Mouse (Mus musculus) liver, postnatal 0 days (tissue): ENCODE results near the gene Otulin. TPM values are rescaled to one million over a fixed set of nuclear protein-coding genes. Genes with fewer than 3 reads are reported as not detected.

ENCODE experiments used
- ATAC-seq: fragments of 200-750 bp; cut with Nextera tagmentation; 2 replicates; pipeline ENCODE4 v1.8.0; 2017; ENCODE audit warnings: mild to moderate bottlenecking, moderate library complexity
- DNase-seq: peaks from one replicate; pipeline ENCODE4 v3.0.0-alpha.2; 2016
- H3K27ac ChIP-seq: fragments of 300-500 bp; sonication (generic); 2 replicates; pipeline ENCODE4 v1.5.1; 2014; ENCODE audit warnings: antibody characterized with exemption, moderate library complexity, mild to moderate bottlenecking, low read depth
- H3K27me3 ChIP-seq: fragments of 300-500 bp; sonication (generic); 2 replicates; pipeline ENCODE4 v1.6.1; 2014; ENCODE audit warnings: low read length, control low read depth, mixed read lengths; ENCODE audit not compliant: insufficient read depth
- H3K36me3 ChIP-seq: fragments of 300-500 bp; sonication (generic); replicated peaks from 2 replicates; pipeline ENCODE4 v1.6.1; 2014; ENCODE audit warnings: mild to moderate bottlenecking, control low read depth, low read length, moderate library complexity, mixed read lengths; ENCODE audit not compliant: insufficient read depth
- H3K4me1 ChIP-seq: fragments of 300-500 bp; sonication (generic); 2 replicates; pipeline ENCODE4 v1.6.1; 2014; ENCODE audit warnings: antibody characterized with exemption, mild to moderate bottlenecking, control low read depth; ENCODE audit not compliant: insufficient read depth
- H3K4me2 ChIP-seq: fragments of 300-500 bp; sonication (generic); 2 replicates; pipeline ENCODE4 v1.6.1; 2014; ENCODE audit warnings: low read depth, mild to moderate bottlenecking, low read length, moderate library complexity, mixed read lengths
- H3K4me3 ChIP-seq: fragments of 300-500 bp; sonication (generic); 2 replicates; pipeline ENCODE4 v1.5.1; 2014; ENCODE audit warnings: low read depth, low read length
- H3K9ac ChIP-seq: fragments of 300-500 bp; sonication (generic); replicated peaks from 2 replicates; pipeline ENCODE4 v1.6.1; 2014; ENCODE audit warnings: mild to moderate bottlenecking, moderate library complexity
- H3K9me3 ChIP-seq: fragments of 300-500 bp; sonication (generic); 2 replicates; pipeline ENCODE4 v1.6.1; 2016; ENCODE audit warnings: mild to moderate bottlenecking, control low read depth, low read length, mixed read lengths
- CTCF ChIP-seq: sonication (generic); IDR thresholded peaks from 2 replicates; pipeline ENCODE4 v1.5.1; 2016; ENCODE audit warnings: antibody characterized with exemption, low read depth
- EP300 ChIP-seq: IDR thresholded peaks from 2 replicates; pipeline ENCODE4 v1.6.1; 2016; ENCODE audit warnings: antibody characterized with exemption, low read depth, mild to moderate bottlenecking
- WGBS: fragments of 180-500 bp; shearing (Covaris S2); extraction: QIAGEN DNeasy Blood & Tissue Kit; methylation state at CpG from one replicate; pipeline ENCODE4 v1.1.7; 2014; ENCODE audit not compliant: insufficient replicate concordance; 5-methylcytosine and 5-hydroxymethylcytosine counted together
- polyA plus RNA-seq: library from polyadenylated mRNA; unstranded; fragments of >200 nt; fragmentation: Nextera tagmentation; extraction: Ambion mirVana; gene quantifications from 2 replicates; pipeline ENCODE4 v1.2.1, GENCODE M21; 2015

Otulin gene
- polyA plus RNA-seq, 1 experiment from 2014 or later: 20.8 TPM

DNA sequence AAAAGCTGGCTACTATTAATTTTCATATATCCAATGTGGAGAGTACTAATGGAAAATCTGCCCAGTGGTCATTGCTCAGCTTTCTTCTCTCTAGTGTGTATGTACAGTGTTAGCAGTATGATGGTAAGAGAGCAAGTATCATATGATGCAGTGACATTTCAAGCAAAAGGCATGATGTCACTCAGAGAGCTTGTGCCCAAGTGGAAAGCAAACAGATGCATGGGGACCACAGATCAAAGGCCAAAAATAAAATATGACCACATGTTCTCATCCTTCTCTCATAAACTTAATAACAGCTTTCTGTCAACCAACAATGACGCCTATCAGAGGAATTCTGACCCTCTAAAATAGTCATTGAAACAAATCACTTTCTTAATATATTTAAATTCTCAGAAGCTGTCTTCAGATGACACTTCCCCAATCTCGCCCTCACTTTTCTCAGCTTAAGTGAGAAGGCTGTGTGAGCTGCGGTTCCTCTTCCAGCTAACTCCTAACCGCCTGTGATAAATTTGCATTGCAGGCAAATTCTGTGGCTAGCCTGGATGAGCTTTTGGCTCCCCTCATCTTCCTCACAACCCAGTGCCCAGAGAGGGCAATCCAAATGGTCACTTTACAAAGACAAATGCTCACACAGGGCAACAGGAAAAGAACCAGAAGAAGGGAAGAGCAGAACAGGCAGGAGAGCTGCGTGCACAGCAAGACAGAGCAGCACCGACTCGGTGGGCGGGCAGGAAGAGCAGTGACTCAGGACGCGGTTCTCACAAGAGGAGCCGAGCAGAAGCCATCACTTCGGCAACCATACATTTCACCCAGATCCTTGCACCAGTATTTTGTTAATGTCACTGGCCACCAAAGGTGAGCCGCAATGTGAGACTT is 5.2 kb downstream of the Otulin start:
- Histone ChIP-seq H3K36me3 (peaks cover 19% of the 10 kb centered on the region), H3K4me1 (peaks cover 47% of the 10 kb centered on the region), H3K27me3 (no peaks in the 10 kb centered on the region), H3K9ac (no peak overlapping the region), H3K27ac (peak overlapping the region; percentile 45), H3K9me3 (no peaks in the 10 kb centered on the region), H3K4me2 (peak overlapping the region; percentile 37), H3K4me3 (no peak overlapping the region)
- 39% methylated on average over 13 of the region's 13 CpGs for WGBS
- TF ChIP-seq CTCF (no peak), EP300 (no peak)
- DNase-seq: no peak
- no peak for ATAC-seq

DNA sequence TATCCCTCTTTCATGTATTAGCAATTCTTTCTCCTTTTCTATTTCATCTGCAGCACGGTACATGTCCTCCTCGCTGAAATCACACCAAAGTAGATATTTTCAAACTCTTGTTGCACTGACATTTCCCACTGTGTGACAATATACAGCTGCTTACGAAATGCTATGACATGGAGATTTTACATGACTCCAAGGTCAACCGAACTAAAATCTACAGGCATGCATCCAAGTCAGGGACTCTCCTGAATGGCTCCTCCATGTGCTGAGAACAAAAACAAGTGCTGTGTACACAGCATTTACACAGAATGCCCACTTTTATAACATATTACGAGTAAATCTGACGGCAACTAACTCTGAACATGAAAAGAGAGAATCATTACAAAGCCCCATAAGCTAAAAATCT is 7.2 kb downstream of the Otulin start:
- no peak overlapping the region for H3K4me3 ChIP-seq
- H3K27me3 ChIP-seq: no peaks in the 10 kb centered on the region
- no peak overlapping the region for H3K9ac ChIP-seq
- H3K9me3 ChIP-seq: no peaks in the 10 kb centered on the region
- no peak for DNase-seq
- TF ChIP-seq EP300 (no peak), CTCF (no peak)
- WGBS: 74% methylated on average over 6 of the region's 6 CpGs
- no peak overlapping the region for H3K4me2 ChIP-seq
- H3K4me1 ChIP-seq: peaks cover 45% of the 10 kb centered on the region
- ATAC-seq: no peak
- no peak overlapping the region for H3K27ac ChIP-seq
- H3K36me3 ChIP-seq: peaks cover 28% of the 10 kb centered on the region

DNA sequence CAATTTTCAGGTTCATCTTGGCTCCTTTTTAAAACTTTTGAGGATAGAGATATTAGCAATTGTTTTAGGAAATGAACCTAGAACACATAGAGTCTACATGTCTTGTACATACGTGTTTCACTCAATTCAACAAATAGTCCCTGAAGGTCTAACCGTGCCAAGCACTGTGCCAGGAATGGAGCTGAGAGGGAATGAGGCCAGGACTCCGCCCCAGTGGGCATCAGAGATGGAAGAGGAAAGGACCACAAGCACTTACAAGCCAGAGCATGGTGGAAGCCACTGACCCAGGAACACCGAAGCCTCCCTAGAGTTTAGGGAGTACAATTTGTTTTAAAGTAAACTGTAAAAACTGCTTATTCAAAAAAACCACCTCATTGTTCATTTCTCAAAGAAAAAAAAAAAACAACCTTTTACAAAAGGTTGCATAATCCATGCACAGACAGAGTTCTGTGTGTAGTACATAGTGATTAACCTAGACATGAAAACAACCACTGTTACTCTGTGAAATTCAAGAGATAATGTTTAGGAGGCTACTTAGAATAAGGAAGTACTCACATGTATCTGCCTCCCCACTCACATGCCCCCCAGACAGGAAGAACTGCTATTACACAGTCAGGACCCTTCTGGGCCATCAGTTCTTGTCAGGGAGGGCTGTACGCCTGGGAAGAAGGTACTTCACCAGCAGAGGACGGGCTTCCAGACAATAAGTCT is 9.9 kb downstream of the Otulin start:
- TF ChIP-seq EP300 (no peak), CTCF (peak; percentile 27)
- Histone ChIP-seq H3K4me1 (peaks cover 25% of the 10 kb centered on the region), H3K27me3 (no peaks in the 10 kb centered on the region), H3K4me2 (no peak overlapping the region), H3K9me3 (no peaks in the 10 kb centered on the region), H3K27ac (peak overlapping the region; percentile 65), H3K36me3 (peaks cover 39% of the 10 kb centered on the region), H3K4me3 (no peak overlapping the region), H3K9ac (no peak overlapping the region)
- ATAC-seq: no peak
- no peak for DNase-seq
- WGBS: 76% methylated on average over 6 of the region's 6 CpGs

DNA sequence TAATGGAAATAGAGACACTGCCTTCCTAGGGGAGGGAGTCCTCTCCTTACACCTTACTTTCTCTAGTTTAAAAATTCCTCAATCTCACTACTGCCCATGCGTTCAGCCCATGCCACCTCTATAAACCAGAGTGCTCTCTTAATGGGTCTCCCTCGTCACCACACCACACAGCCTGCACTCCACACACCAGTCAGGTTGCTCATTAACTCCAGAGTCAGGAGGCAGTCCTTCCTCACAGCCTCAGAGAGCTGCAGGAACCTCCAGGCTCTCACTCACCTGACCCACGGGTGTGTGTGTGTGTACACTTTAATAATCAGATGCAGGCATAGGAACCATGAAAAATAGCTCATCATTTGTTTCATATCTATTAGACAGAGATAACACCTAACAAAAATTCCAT is 10.8 kb downstream of the Otulin start:
- Histone ChIP-seq H3K9me3 (no peaks in the 10 kb centered on the region), H3K9ac (no peak overlapping the region), H3K4me3 (no peak overlapping the region), H3K36me3 (peaks cover 46% of the 10 kb centered on the region), H3K4me2 (no peak overlapping the region), H3K4me1 (peaks cover 20% of the 10 kb centered on the region), H3K27me3 (no peaks in the 10 kb centered on the region), H3K27ac (no peak overlapping the region)
- ATAC-seq (peak; percentile 64), DNase-seq (no peak)
- TF ChIP-seq CTCF (no peak), EP300 (no peak)
- WGBS: 62% methylated on average over 3 of the region's 3 CpGs

DNA sequence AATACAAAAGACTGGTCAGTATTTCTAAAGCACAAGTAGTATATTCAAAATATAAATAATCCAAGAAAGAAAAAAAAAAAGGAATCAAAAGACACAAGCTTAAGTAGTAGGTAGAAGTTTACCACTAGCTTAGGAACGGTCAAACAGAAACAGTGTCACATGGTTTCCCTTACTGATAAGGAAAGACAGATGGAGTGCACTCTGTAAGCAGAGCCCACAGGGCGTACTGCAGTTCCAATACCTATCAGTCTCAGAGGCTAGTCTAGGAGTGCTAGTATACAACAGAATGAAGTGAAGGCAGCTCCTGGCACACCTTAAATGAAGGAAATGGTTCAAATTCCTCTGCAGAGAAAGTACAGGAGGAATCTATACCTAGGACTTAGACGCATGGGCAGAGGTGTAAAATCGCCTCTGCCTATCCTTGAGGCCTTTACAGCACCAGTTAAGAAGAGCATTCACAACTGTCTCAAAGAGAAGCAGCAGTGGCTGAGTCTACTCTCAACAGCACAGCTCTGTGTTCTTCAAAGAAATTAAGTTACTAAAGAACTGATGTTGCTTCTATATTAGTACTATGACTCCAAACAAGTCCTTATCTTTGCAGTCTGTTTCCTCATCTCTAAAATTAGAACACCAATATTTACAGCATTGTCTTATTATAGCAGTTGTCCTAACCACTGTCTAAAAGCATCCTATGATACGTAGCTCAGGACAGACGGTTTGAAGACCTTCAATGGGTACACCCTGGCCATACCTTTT is 11.5 kb downstream of the Otulin start:
- no peak; the same call in 1 of the 2 replicates for TF ChIP-seq EP300
- no peak for TF ChIP-seq CTCF
- no peak overlapping the region for H3K27ac ChIP-seq
- no peak for DNase-seq
- WGBS: 47% methylated on average over 6 of the region's 6 CpGs
- H3K27me3 ChIP-seq: no peaks in the 10 kb centered on the region
- H3K4me3 ChIP-seq: no peak overlapping the region
- peak; percentile 64; the same call in 1 of the 2 replicates for ATAC-seq
- no peak overlapping the region for H3K4me2 ChIP-seq
- H3K36me3 ChIP-seq: peaks cover 50% of the 10 kb centered on the region
- peaks cover 13% of the 10 kb centered on the region for H3K4me1 ChIP-seq
- no peak overlapping the region for H3K9ac ChIP-seq
- H3K9me3 ChIP-seq: no peaks in the 10 kb centered on the region

DNA sequence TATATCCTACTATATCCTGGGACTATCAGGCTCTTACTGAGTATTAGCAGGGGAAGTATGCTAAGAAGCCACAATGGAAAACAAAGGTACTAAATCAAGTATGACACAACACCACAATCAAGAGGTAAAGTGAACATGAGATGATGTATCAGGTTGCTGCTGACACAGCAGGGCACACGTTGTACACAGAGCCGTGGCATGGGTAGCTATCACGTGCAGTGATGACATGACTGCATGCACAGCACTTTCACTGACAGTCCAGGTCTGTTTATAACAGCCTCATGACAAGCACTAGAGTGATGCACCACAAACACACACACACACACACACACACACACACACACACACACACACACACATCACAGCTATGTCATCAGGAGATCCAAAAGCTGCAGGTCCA is 13.3 kb downstream of the Otulin start:
- ATAC-seq (no peak), DNase-seq (no peak)
- H3K4me3 ChIP-seq: no peak overlapping the region
- H3K27me3 ChIP-seq: no peaks in the 10 kb centered on the region
- H3K27ac ChIP-seq: no peak overlapping the region
- H3K36me3 ChIP-seq: peaks cover 54% of the 10 kb centered on the region
- H3K9ac ChIP-seq: no peak overlapping the region
- WGBS: 71% methylated on average over 3 of the region's 3 CpGs
- no peaks in the 10 kb centered on the region for H3K9me3 ChIP-seq
- H3K4me1 ChIP-seq: peaks cover 11% of the 10 kb centered on the region
- TF ChIP-seq CTCF (no peak), EP300 (no peak)
- H3K4me2 ChIP-seq: no peak overlapping the region
